Mouse (Mus musculus): ENCODE data around the gene Msn. TPM values are rescaled to one million over a fixed set of nuclear protein-coding genes. Genes with fewer than 3 reads are reported as not detected.

Msn gene
- polyA plus RNA-seq, 1 experiment from 2014 or later, result 72.2 TPM

- Histone ChIP-seq H3K4me3 (replicated peaks) (no peak overlapping the region), H3K9me3 (no peaks in the 10 kb centered on the region), H3K9ac (no peak overlapping the region), H3K4me1 (replicated peaks) (no peaks in the 10 kb centered on the region), H3K27me3 (replicated peaks) (no peaks in the 10 kb centered on the region), H3K36me3 (no peaks in the 10 kb centered on the region), H3K27ac (no peak overlapping the region), H3K4me2 (replicated peaks) (no peak overlapping the region)
- no peak for ATAC-seq
- WGBS, result 53% methylated on average over 2 of the region's 2 CpGs
Measured at GRCm38 (mm10) chrX:96119997-96120396, 24.2 kb downstream of the Msn start.

- WGBS, result 85% methylated on average over 1 of the region's 1 CpGs
- no peak for ATAC-seq
- no peak overlapping the region for H3K9ac ChIP-seq
- H3K27me3 ChIP-seq (replicated peaks), result no peaks in the 10 kb centered on the region
- H3K36me3 ChIP-seq, result no peaks in the 10 kb centered on the region
- H3K27ac ChIP-seq, result no peak overlapping the region
- no peak overlapping the region for H3K4me2 ChIP-seq (replicated peaks)
- no peak overlapping the region for H3K4me3 ChIP-seq (replicated peaks)
- H3K9me3 ChIP-seq, result no peaks in the 10 kb centered on the region
- H3K4me1 ChIP-seq (replicated peaks), result no peaks in the 10 kb centered on the region
Measured at GRCm38 (mm10) chrX:96121912-96122311, 26.1 kb downstream of the Msn start.

- H3K36me3 ChIP-seq, result no peaks in the 10 kb centered on the region
- no peaks in the 10 kb centered on the region for H3K9me3 ChIP-seq
- 86% methylated on average over 3 of the region's 3 CpGs for WGBS
- no peaks in the 10 kb centered on the region for H3K27me3 ChIP-seq (replicated peaks)
- no peaks in the 10 kb centered on the region for H3K4me1 ChIP-seq (replicated peaks)
- H3K27ac ChIP-seq, result no peak overlapping the region
- H3K4me3 ChIP-seq (replicated peaks), result no peak overlapping the region
- no peak for ATAC-seq
- no peak overlapping the region for H3K4me2 ChIP-seq (replicated peaks)
- H3K9ac ChIP-seq, result no peak overlapping the region
Measured at GRCm38 (mm10) chrX:96126803-96127202, 31.0 kb downstream of the Msn start.

GRCm38 (mm10) chrX:96130139-96130538 lies 34.3 kb downstream of the Msn start:
- WGBS, result 47% methylated on average over 5 of the region's 5 CpGs
- Histone ChIP-seq H3K9ac (no peak overlapping the region), H3K4me2 (replicated peaks) (no peak overlapping the region), H3K9me3 (no peaks in the 10 kb centered on the region), H3K4me3 (replicated peaks) (no peak overlapping the region), H3K36me3 (no peaks in the 10 kb centered on the region), H3K4me1 (replicated peaks) (no peaks in the 10 kb centered on the region), H3K27ac (no peak overlapping the region), H3K27me3 (replicated peaks) (no peaks in the 10 kb centered on the region)
- ATAC-seq, result peak; percentile 36; the same call in 1 of the 2 replicates

- 63% methylated on average over 6 of the region's 6 CpGs for WGBS
- H3K27me3 ChIP-seq (replicated peaks), result no peaks in the 10 kb centered on the region
- ATAC-seq, result no peak
- no peak overlapping the region for H3K27ac ChIP-seq
- H3K4me2 ChIP-seq (replicated peaks), result no peak overlapping the region
- H3K4me1 ChIP-seq (replicated peaks), result no peaks in the 10 kb centered on the region
- H3K9me3 ChIP-seq, result no peaks in the 10 kb centered on the region
- no peak overlapping the region for H3K4me3 ChIP-seq (replicated peaks)
- no peak overlapping the region for H3K9ac ChIP-seq
- H3K36me3 ChIP-seq, result no peaks in the 10 kb centered on the region
Measured at GRCm38 (mm10) chrX:96130663-96131062, 34.8 kb downstream of the Msn start.

- Histone ChIP-seq H3K27me3 (replicated peaks) (no peaks in the 10 kb centered on the region), H3K27ac (no peak overlapping the region), H3K9me3 (no peaks in the 10 kb centered on the region), H3K4me1 (replicated peaks) (no peaks in the 10 kb centered on the region), H3K4me3 (replicated peaks) (no peak overlapping the region), H3K9ac (no peak overlapping the region), H3K36me3 (no peaks in the 10 kb centered on the region), H3K4me2 (replicated peaks) (no peak overlapping the region)
- ATAC-seq, result no peak
- WGBS, result 40% methylated on average over 2 of the region's 2 CpGs
Measured at GRCm38 (mm10) chrX:96133260-96133659, 37.4 kb downstream of the Msn start.

GRCm38 (mm10) chrX:96134243-96134661 lies 38.4 kb downstream of the Msn start:
- Histone ChIP-seq H3K27me3 (replicated peaks) (no peaks in the 10 kb centered on the region), H3K4me1 (replicated peaks) (no peaks in the 10 kb centered on the region)

GRCm38 (mm10) chrX:96134840-96135580 lies 39.2 kb downstream of the Msn start:
- H3K27me3 ChIP-seq (replicated peaks), result no peaks in the 10 kb centered on the region
- no peaks in the 10 kb centered on the region for H3K36me3 ChIP-seq
- ATAC-seq, result no peak
- H3K9ac ChIP-seq, result no peak overlapping the region
- no peak overlapping the region for H3K4me3 ChIP-seq (replicated peaks)
- no peak overlapping the region for H3K27ac ChIP-seq
- 70% methylated on average over 6 of the region's 6 CpGs for WGBS
- H3K9me3 ChIP-seq, result no peaks in the 10 kb centered on the region
- H3K4me1 ChIP-seq (replicated peaks), result no peaks in the 10 kb centered on the region
- H3K4me2 ChIP-seq (replicated peaks), result no peak overlapping the region

More at GRCm38 (mm10) chrX:96134243-96134661, 38.4 kb downstream of the Msn start:
- no peaks in the 10 kb centered on the region for H3K9me3 ChIP-seq
- 53% methylated on average over 5 of the region's 5 CpGs for WGBS
- no peaks in the 10 kb centered on the region for H3K36me3 ChIP-seq
- no peak overlapping the region for H3K4me2 ChIP-seq (replicated peaks)
- H3K9ac ChIP-seq, result no peak overlapping the region
- no peak overlapping the region for H3K4me3 ChIP-seq (replicated peaks)
- ATAC-seq, result no peak
- no peak overlapping the region for H3K27ac ChIP-seq

- no peaks in the 10 kb centered on the region for H3K36me3 ChIP-seq
- no peak overlapping the region for H3K27ac ChIP-seq
- no peaks in the 10 kb centered on the region for H3K4me1 ChIP-seq (replicated peaks)
- no peak overlapping the region for H3K4me2 ChIP-seq (replicated peaks)
- H3K4me3 ChIP-seq (replicated peaks), result no peak overlapping the region
- ATAC-seq, result no peak
- no peak overlapping the region for H3K9ac ChIP-seq
- H3K27me3 ChIP-seq (replicated peaks), result no peaks in the 10 kb centered on the region
- 85% methylated on average over 4 of the region's 4 CpGs for WGBS
- H3K9me3 ChIP-seq, result no peaks in the 10 kb centered on the region
Measured at GRCm38 (mm10) chrX:96135581-96135980, 39.7 kb downstream of the Msn start.

GRCm38 (mm10) chrX:96139262-96139661 lies 43.4 kb downstream of the Msn start:
- WGBS, result 87% methylated on average over 2 of the region's 2 CpGs
- no peak overlapping the region for H3K4me2 ChIP-seq (replicated peaks)
- no peaks in the 10 kb centered on the region for H3K27me3 ChIP-seq (replicated peaks)
- H3K27ac ChIP-seq, result no peak overlapping the region
- H3K36me3 ChIP-seq, result no peaks in the 10 kb centered on the region
- no peak overlapping the region for H3K4me3 ChIP-seq (replicated peaks)
- ATAC-seq, result no peak
- no peaks in the 10 kb centered on the region for H3K9me3 ChIP-seq
- H3K9ac ChIP-seq, result no peak overlapping the region
- no peaks in the 10 kb centered on the region for H3K4me1 ChIP-seq (replicated peaks)

- H3K27ac ChIP-seq, result no peak overlapping the region
- H3K9me3 ChIP-seq, result no peaks in the 10 kb centered on the region
- H3K36me3 ChIP-seq, result no peaks in the 10 kb centered on the region
- H3K27me3 ChIP-seq (replicated peaks), result no peaks in the 10 kb centered on the region
- no peak overlapping the region for H3K9ac ChIP-seq
- H3K4me3 ChIP-seq (replicated peaks), result no peak overlapping the region
- H3K4me1 ChIP-seq (replicated peaks), result no peaks in the 10 kb centered on the region
- 68% methylated on average over 3 of the region's 3 CpGs for WGBS
- H3K4me2 ChIP-seq (replicated peaks), result no peak overlapping the region
- no peak for ATAC-seq
Measured at GRCm38 (mm10) chrX:96144960-96145488, 49.2 kb downstream of the Msn start.

- Histone ChIP-seq H3K27ac (no peak overlapping the region), H3K4me2 (replicated peaks) (no peak overlapping the region), H3K27me3 (replicated peaks) (no peaks in the 10 kb centered on the region), H3K4me3 (replicated peaks) (no peak overlapping the region), H3K4me1 (replicated peaks) (no peaks in the 10 kb centered on the region), H3K9ac (no peak overlapping the region), H3K36me3 (no peaks in the 10 kb centered on the region), H3K9me3 (no peaks in the 10 kb centered on the region)
- ATAC-seq, result no peak
- 71% methylated on average over 2 of the region's 2 CpGs for WGBS
Measured at GRCm38 (mm10) chrX:96148217-96148616, 52.4 kb downstream of the Msn start.

- no peak overlapping the region for H3K4me2 ChIP-seq (replicated peaks)
Measured at GRCm38 (mm10) chrX:96153362-96153761, 57.5 kb downstream of the Msn start.

More at GRCm38 (mm10) chrX:96153362-96153761, 57.5 kb downstream of the Msn start:
- Histone ChIP-seq H3K4me3 (replicated peaks) (no peak overlapping the region), H3K9me3 (no peaks in the 10 kb centered on the region), H3K9ac (no peak overlapping the region), H3K27me3 (replicated peaks) (no peaks in the 10 kb centered on the region), H3K27ac (no peak overlapping the region), H3K36me3 (no peaks in the 10 kb centered on the region), H3K4me1 (replicated peaks) (no peaks in the 10 kb centered on the region)
- WGBS, result 85% methylated on average over 3 of the region's 3 CpGs
- no peak for ATAC-seq
